Mouse (Mus musculus) megakaryocyte-erythroid progenitor cell, adult 5-6 weeks (primary cell): Measurements from ENCODE around the gene Srp14. TPM values are rescaled to one million over a fixed set of nuclear protein-coding genes. Genes with fewer than 3 reads are reported as not detected.

Experiments used
- ATAC-seq: replicated peaks from 2 replicates; pipeline ENCODE4 v1.8.0; 2016; ENCODE audit warnings: mild to moderate bottlenecking, inconsistent platforms; ENCODE audit not compliant: severe bottlenecking, poor library complexity, low FRiP score, low TSS enrichment
- total RNA-seq, 2 experiments: library from RNA; stranded (forward) in 1 of 2; stranded (reverse) in 1 of 2; fragments of 200-1000, 215-1000 nt in 1 of 2; fragments of >200 nt in 1 of 2; fragmentation: Nextera tagmentation in 1 of 2; gene quantifications; 2 replicates each; pipeline ENCODE4 v1.2.3; 2014 to 2017

Srp14 gene
- total RNA-seq, 2 experiments from 2014 or later = 129 to 137 TPM

- no peak for ATAC-seq
Observed at GRCm38 (mm10) chr2:118491281-118491731, 11.8 kb upstream of the Srp14 start.

GRCm38 (mm10) chr2:118490241-118491091 lies 11.0 kb upstream of the Srp14 start:
- ATAC-seq = no peak

GRCm38 (mm10) chr2:118487806-118488205 lies 8.3 kb upstream of the Srp14 start:
- ATAC-seq = no peak

GRCm38 (mm10) chr2:118486933-118487332 lies 7.4 kb upstream of the Srp14 start:
- ATAC-seq = peak; percentile 86

GRCm38 (mm10) chr2:118485415-118485814 lies 5.9 kb upstream of the Srp14 start:
- no peak for ATAC-seq

GRCm38 (mm10) chr2:118484386-118484898 lies 4.9 kb upstream of the Srp14 start:
- no peak for ATAC-seq

- no peak for ATAC-seq
Observed at GRCm38 (mm10) chr2:118483032-118483431, 3.5 kb upstream of the Srp14 start.

GRCm38 (mm10) chr2:118480886-118481285 lies 1.4 kb upstream of the Srp14 start:
- no peak for ATAC-seq

- peak; percentile 13; the same call in 1 of the 2 replicates for ATAC-seq
Observed at GRCm38 (mm10) chr2:118478833-118479549, 520 bp downstream of the Srp14 start.

GRCm38 (mm10) chr2:118468354-118468753 lies 11.2 kb downstream of the Srp14 start:
- no peak for ATAC-seq

GRCm38 (mm10) chr2:118466601-118467000 lies 12.9 kb downstream of the Srp14 start:
- peak; percentile 58 for ATAC-seq

GRCm38 (mm10) chr2:118465894-118466293 lies 13.6 kb downstream of the Srp14 start:
- ATAC-seq = no peak

- no peak for ATAC-seq
Observed at GRCm38 (mm10) chr2:118464450-118464849, 15.1 kb downstream of the Srp14 start.

- no peak for ATAC-seq
Observed at GRCm38 (mm10) chr2:118463480-118463879, 16.0 kb downstream of the Srp14 start.

GRCm38 (mm10) chr2:118461480-118462165 lies 17.9 kb downstream of the Srp14 start:
- ATAC-seq = no peak

- no peak for ATAC-seq
Observed at GRCm38 (mm10) chr2:118457463-118458261, 21.8 kb downstream of the Srp14 start.

GRCm38 (mm10) chr2:118457029-118457428 lies 22.5 kb downstream of the Srp14 start:
- ATAC-seq = no peak

- no peak for ATAC-seq
Observed at GRCm38 (mm10) chr2:118451056-118451455, 28.5 kb downstream of the Srp14 start.

GRCm38 (mm10) chr2:118448181-118448580 lies 31.3 kb downstream of the Srp14 start:
- no peak for ATAC-seq
